Mouse (Mus musculus): ENCODE results near the gene Rab30.

Rab30 gene

GRCm38 (mm10) chr7:92799665-92800595 is 58.5 kb downstream of the Rab30 start:
- no peak for DNase-seq (ENCODE audit: low spot score in 2 of 2)

- DNase-seq (ENCODE audit: low spot score in 2 of 2), result no peak
Measured at GRCm38 (mm10) chr7:92802158-92802557, 60.8 kb downstream of the Rab30 start.

GRCm38 (mm10) chr7:92803191-92803590 is 61.8 kb downstream of the Rab30 start:
- no peak for DNase-seq (ENCODE audit: low spot score in 2 of 2)

GRCm38 (mm10) chr7:92804919-92805668 is 63.7 kb downstream of the Rab30 start:
- DNase-seq (ENCODE audit: low spot score in 2 of 2), result no peak

GRCm38 (mm10) chr7:92806512-92807188 is 65.2 kb downstream of the Rab30 start:
- DNase-seq (ENCODE audit: low spot score in 2 of 2), result no peak

- no peak for DNase-seq (ENCODE audit: low spot score in 2 of 2)
Measured at GRCm38 (mm10) chr7:92807482-92807881, 66.1 kb downstream of the Rab30 start.

- DNase-seq (ENCODE audit: low spot score in 2 of 2), result no peak
Measured at GRCm38 (mm10) chr7:92811667-92812279, 70.4 kb downstream of the Rab30 start.

- no peak for DNase-seq (ENCODE audit: low spot score in 2 of 2)
Measured at GRCm38 (mm10) chr7:92817242-92817641, 75.8 kb downstream of the Rab30 start.

GRCm38 (mm10) chr7:92817886-92818285 is 76.5 kb downstream of the Rab30 start:
- DNase-seq (ENCODE audit: low spot score in 2 of 2), result no peak

GRCm38 (mm10) chr7:92819656-92820055 is 78.3 kb downstream of the Rab30 start:
- no peak for DNase-seq (ENCODE audit: low spot score in 2 of 2)

- DNase-seq (ENCODE audit: low spot score in 2 of 2), result no peak
Measured at GRCm38 (mm10) chr7:92820410-92820809, 79.0 kb downstream of the Rab30 start.

- no peak for DNase-seq (ENCODE audit: low spot score in 2 of 2)
Measured at GRCm38 (mm10) chr7:92820941-92821465, 79.6 kb downstream of the Rab30 start.

GRCm38 (mm10) chr7:92821871-92822270 is 80.5 kb downstream of the Rab30 start:
- no peak for DNase-seq (ENCODE audit: low spot score in 2 of 2)

- no peak for DNase-seq (ENCODE audit: low spot score in 2 of 2)
Measured at GRCm38 (mm10) chr7:92822409-92823101, 81.2 kb downstream of the Rab30 start.

GRCm38 (mm10) chr7:92826248-92826647 is 84.8 kb downstream of the Rab30 start:
- DNase-seq (ENCODE audit: low spot score in 2 of 2), result no peak

GRCm38 (mm10) chr7:92827981-92828380 is 86.6 kb downstream of the Rab30 start:
- peak in 1 of 2 experiments; percentile 13 for DNase-seq (ENCODE audit: low spot score in 2 of 2)

- no peak for DNase-seq (ENCODE audit: low spot score in 2 of 2)
Measured at GRCm38 (mm10) chr7:92832395-92832794, 91.0 kb downstream of the Rab30 start.

- DNase-seq (ENCODE audit: low spot score in 2 of 2), result no peak
Measured at GRCm38 (mm10) chr7:92834391-92834790, 93.0 kb downstream of the Rab30 start.

- DNase-seq (ENCODE audit: low spot score in 2 of 2), result no peak
Measured at GRCm38 (mm10) chr7:92836447-92836846, 95.0 kb downstream of the Rab30 start.

GRCm38 (mm10) chr7:92837226-92837625 is 95.8 kb downstream of the Rab30 start:
- no peak for DNase-seq (ENCODE audit: low spot score in 2 of 2)

GRCm38 (mm10) chr7:92837907-92838306 is 96.5 kb downstream of the Rab30 start:
- DNase-seq (ENCODE audit: low spot score in 2 of 2), result peak in 1 of 2 experiments; percentile 12
